In genomic region chr4:136053247-136053596, GRCm38 (mm10) we compare ENCODE assay signal across 8 mouse cellular contexts. TPM values are rescaled to one million over a fixed set of nuclear protein-coding genes. Genes with fewer than 3 reads are reported as not detected.
DNase-seq lines count a peak whose midpoint lies in the region; ATAC-seq lines count a peak whose summit lies in the region.

TSS of gene Rpl11 (minus strand) at chr4:136053428.

- H3K9me3 ChIP-seq in intestine, embryonic 14.5 days (ENCODE audit: control insufficient read depth, low read length) = no peaks in the 10 kb centered on the region

- under 1% methylated on average over 21 of the region's 21 CpGs for WGBS in intestine, embryonic 14.5 days

- peak; percentile 94 for ATAC-seq in intestine, embryonic 14.5 days (replicated peaks; ENCODE audit: low FRiP score, low TSS enrichment, low read depth)

- H3K27ac ChIP-seq in intestine, embryonic 14.5 days (ENCODE audit: low read depth) = peak within 1 kb of the TSS; percentile 93

- peak within 1 kb of the TSS; percentile 95 for H3K9ac ChIP-seq in intestine, embryonic 14.5 days (ENCODE audit: low read length)

- no peaks in the 10 kb centered on the region for H3K27me3 ChIP-seq in intestine, embryonic 14.5 days (replicated peaks; ENCODE audit: control insufficient read depth, insufficient read depth, low read length)

- peaks cover 41% of the 10 kb centered on the region for H3K36me3 ChIP-seq in intestine, embryonic 14.5 days (ENCODE audit: control insufficient read depth, insufficient read depth, low read length)

- peaks cover 17% of the 10 kb centered on the region for H3K4me1 ChIP-seq in intestine, embryonic 14.5 days (replicated peaks; ENCODE audit: control insufficient read depth, insufficient read depth, low read length)

- intact Hi-C loops in left cerebral cortex, postnatal 14 days (cut with DNase I) = no loop called here

- peak; percentile 93 to 97 for DNase-seq in adrenal gland, adult (ENCODE audit: inconsistent age in 2 of 2, low spot score in 1 of 2)
- peak; percentile 98 for DNase-seq in embryo, embryonic 10.5 days (ENCODE audit: low spot score)
- peak; percentile 90 for DNase-seq in gastrocnemius, postnatal 25 days
- DNase-seq in intestine, embryonic 14.5 days (ENCODE audit: low spot score) = peak; percentile 95
- peak; percentile 92 to 96 for DNase-seq in left cerebral cortex, postnatal 14 days (ENCODE audit: low spot score in 2 of 2)
- DNase-seq in mesoderm, embryonic 11.5 days (ENCODE audit: low read depth, low spot score) = peak; percentile 96
- DNase-seq in right cerebral cortex, postnatal 36 days (ENCODE audit: low spot score in 2 of 2) = peak; percentile 90 to 92
- peak; percentile 94 for DNase-seq in yolk sac, embryonic 10.5 days (ENCODE audit: low spot score)

- peak within 1 kb of the TSS; percentile 94 for H3K4me3 ChIP-seq in intestine, embryonic 14.5 days (ENCODE audit: low read depth, low read length)

- peak within 1 kb of the TSS; percentile 100 for H3K4me2 ChIP-seq in intestine, embryonic 14.5 days (ENCODE audit: low read length)

RNA-seq across cellular contexts. Expression of gene Rpl11, which starts in this region (rescaled TPM):
- 100 to 1,000 TPM; 209 to 218 TPM for total RNA-seq in gastrocnemius, postnatal 25 days (2021)
- polyA plus RNA-seq in intestine, embryonic 14.5 days (2014; fragmentation: Nextera tagmentation; extraction: Ambion mirVana) = 575 and 596 TPM in 2 replicates
- total RNA-seq in left cerebral cortex, postnatal 14 days (2021) = 100 to 1,000 TPM; 216 to 244 TPM

Comparison
In these comparisons a context has a peak if more than half of its experiments do, and no peak if none do; other contexts are left out.
1. Peak in every context shown above with its lines: DNase-seq, ATAC-seq, H3K4me3 ChIP-seq and H3K27ac ChIP-seq.